Mouse (Mus musculus) olfactory bulb, adult 2 months (tissue): Measurements from ENCODE around the gene Cnfn. TPM values are rescaled to one million over a fixed set of nuclear protein-coding genes. Genes with fewer than 3 reads are reported as not detected.
A peak's percentile ranks its signal among the peaks of the same experiment; 100 is the strongest.

Experiments
- H3K27ac ChIP-seq: fragments of 200-500 bp; 2 replicates; pipeline ENCODE4 v1.5.1; 2012; ENCODE audit warnings: low read depth, low read length; ENCODE audit not compliant: insufficient read depth
- H3K4me1 ChIP-seq: fragments of 200-500 bp; 2 replicates; pipeline ENCODE4 v1.6.1; 2012; ENCODE audit warnings: low read length; ENCODE audit not compliant: control insufficient read depth, insufficient read depth
- H3K4me3 ChIP-seq: fragments of 200-500 bp; 2 replicates; pipeline ENCODE4 v1.5.1; 2012; ENCODE audit warnings: mild to moderate bottlenecking, low read depth, low read length, moderate library complexity; ENCODE audit not compliant: insufficient read depth
- CTCF ChIP-seq: fragments of 200-500 bp; IDR thresholded peaks from 2 replicates; pipeline ENCODE4 v1.5.1; 2012; ENCODE audit warnings: low read depth, mild to moderate bottlenecking, low read length, moderate library complexity; ENCODE audit not compliant: insufficient read depth
- POLR2A ChIP-seq: fragments of 200-500 bp; IDR thresholded peaks from 2 replicates; pipeline ENCODE4 v1.6.1; 2012; ENCODE audit warnings: mild to moderate bottlenecking, low read depth, low read length, moderate library complexity; ENCODE audit not compliant: insufficient read depth
- WGBS: fragments of 180-500 bp; shearing (Covaris S2); methylation state at CpG from one replicate; pipeline ENCODE4 v1.1.7; 2018; 5-methylcytosine and 5-hydroxymethylcytosine counted together
- polyA plus RNA-seq: library from polyadenylated mRNA; stranded (reverse); fragments of >200 nt; gene quantifications from 2 replicates; pipeline ENCODE4 v1.2.4, GENCODE M21; 2012; ENCODE audit warnings: low replicate concordance; ENCODE audit not compliant: missing spikeins, insufficient read depth, insufficient read length

Cnfn gene
- polyA plus RNA-seq, 1 experiment, result not detected

- Histone ChIP-seq H3K4me3 (no peak overlapping the region), H3K27ac (no peak overlapping the region), H3K4me1 (peaks cover 16% of the 10 kb centered on the region)
- TF ChIP-seq POLR2A, result no peak
- TF ChIP-seq CTCF, result no peak
- WGBS, result 89% methylated on average over 13 of the region's 13 CpGs
These were observed 14.8 kb upstream of the Cnfn start for GRCm38 (mm10) chr7:25384318-25384717.

GRCm38 (mm10) chr7:25383891-25384290 is 14.4 kb upstream of the Cnfn start:
- Histone ChIP-seq H3K27ac (no peak overlapping the region), H3K4me1 (peaks cover 17% of the 10 kb centered on the region)
- WGBS, result 83% methylated on average over 4 of the region's 4 CpGs

DNA sequence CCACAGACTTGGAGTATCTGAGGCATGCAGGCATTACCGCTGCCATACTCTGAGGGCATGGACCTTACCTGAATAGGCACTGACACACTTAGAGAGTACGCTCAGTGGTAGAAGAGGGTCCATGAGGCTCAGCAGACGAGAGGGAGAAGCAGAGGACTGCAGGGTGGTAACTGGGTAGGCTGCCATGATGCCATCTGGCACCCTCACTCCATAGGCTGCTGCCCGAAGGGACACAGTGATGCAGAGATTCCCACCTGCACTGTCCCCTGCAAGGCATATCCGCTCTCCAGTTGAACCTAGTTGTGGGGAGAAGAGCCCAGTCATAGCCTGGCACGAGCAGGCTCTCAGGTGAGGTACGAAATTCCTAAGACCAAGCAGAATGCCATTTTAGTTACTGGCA is 13.9 kb upstream of the Cnfn start:
- 91% methylated on average over 7 of the region's 7 CpGs for WGBS
- Histone ChIP-seq H3K27ac (no peak overlapping the region), H3K4me3 (no peak overlapping the region), H3K4me1 (peaks cover 17% of the 10 kb centered on the region)
- no peak for TF ChIP-seq CTCF
- no peak for TF ChIP-seq POLR2A

More at GRCm38 (mm10) chr7:25383891-25384290, 14.4 kb upstream of the Cnfn start:
- TF ChIP-seq POLR2A (no peak), CTCF (no peak)
- no peak overlapping the region for H3K4me3 ChIP-seq

GRCm38 (mm10) chr7:25382541-25382940 is 13.0 kb upstream of the Cnfn start:
- Histone ChIP-seq H3K4me1 (peaks cover 17% of the 10 kb centered on the region), H3K4me3 (no peak overlapping the region), H3K27ac (no peak overlapping the region)
- TF ChIP-seq POLR2A (no peak), CTCF (no peak)

- TF ChIP-seq POLR2A, result no peak
- TF ChIP-seq CTCF, result no peak
- Histone ChIP-seq H3K4me1 (peaks cover 16% of the 10 kb centered on the region), H3K27ac (no peak overlapping the region), H3K4me3 (no peak overlapping the region)
- 53% methylated on average over 3 of the region's 3 CpGs for WGBS
These were observed 11.8 kb upstream of the Cnfn start for GRCm38 (mm10) chr7:25381284-25381680.

DNA sequence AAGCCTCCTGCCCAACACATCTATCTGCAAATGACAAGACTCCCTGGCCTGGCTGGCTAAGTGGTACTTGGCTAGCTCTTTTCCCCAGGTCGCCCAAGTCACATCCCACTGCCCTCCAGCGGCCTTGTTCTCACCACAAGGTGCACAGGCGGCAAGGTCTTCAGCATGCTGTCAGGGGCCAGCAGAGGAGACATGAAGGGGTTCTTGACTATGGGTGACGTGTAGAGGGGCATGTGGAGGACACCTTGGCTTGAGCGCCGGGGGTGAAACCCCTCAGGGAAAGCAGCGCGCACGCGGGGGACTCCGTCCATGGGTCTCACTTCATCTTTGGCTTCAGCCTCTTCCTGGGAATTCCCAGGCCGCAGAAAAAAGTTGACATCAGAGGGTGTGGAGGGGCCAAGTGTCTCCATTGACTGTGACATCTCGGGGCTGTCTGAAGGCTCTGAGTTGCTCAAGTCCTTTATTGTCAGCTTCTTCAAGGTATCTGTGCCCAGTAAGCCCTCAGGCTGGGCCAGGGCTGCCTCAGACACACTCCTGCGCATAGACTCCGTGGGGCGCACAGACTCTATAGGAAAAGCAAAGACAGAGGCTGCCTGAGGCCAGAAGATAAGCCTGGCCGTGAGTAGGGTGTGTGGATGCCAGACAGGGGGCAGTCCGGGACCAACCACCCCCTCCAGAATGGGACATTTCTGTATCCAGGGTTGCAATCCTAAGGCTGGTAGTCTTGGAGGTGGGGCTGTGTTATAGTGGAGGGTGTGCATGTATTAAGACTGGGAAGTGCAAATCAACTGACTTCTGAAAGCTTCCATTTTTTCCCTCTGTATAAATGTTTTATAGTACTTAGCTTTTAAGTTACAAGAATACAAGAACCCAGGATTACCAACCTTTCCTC is 11.1 kb upstream of the Cnfn start:
- no peak overlapping the region for H3K27ac ChIP-seq
- WGBS, result 82% methylated on average over 18 of the region's 18 CpGs
- peaks cover 11% of the 10 kb centered on the region for H3K4me1 ChIP-seq
- TF ChIP-seq CTCF (no peak), POLR2A (no peak)
- no peak overlapping the region for H3K4me3 ChIP-seq

DNA sequence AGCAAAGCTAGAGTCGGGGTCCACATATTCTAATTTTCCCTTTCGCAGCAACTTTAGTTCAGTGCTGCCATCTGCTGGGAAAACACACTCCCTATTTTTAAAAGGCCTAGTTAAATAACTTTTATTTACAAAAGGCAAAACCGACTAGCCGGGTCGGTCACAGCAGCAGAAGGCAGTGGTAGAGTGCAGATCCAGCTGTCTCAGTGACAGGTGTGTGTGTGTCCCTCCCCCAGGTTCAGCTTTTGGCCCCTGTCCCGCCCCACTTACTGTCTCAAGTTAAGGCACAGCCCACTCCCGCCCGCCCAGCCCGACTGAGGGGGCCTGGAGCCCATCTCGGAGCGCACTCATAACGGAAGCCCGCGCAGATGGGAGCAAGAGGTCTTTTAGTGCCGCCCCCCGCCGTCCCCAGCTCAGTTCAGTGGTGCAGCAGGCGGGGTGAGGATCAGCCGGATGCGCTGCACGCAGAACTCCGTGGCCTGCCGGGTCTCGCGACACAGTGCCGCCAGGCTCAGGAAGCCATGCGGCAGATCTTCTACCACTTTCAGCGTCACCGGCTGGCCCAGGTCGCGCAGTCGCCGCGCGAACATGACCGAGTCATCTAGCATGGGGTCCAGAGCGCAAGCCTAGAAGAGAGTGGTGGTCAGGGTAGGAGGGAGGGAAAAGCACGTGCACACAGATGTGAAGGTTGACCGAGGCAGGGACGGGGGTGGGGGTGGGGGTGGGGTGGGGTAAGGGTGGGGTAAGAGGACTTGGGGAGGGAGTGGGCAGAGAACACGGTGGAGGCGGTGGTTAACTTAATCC is 10.2 kb upstream of the Cnfn start:
- Histone ChIP-seq H3K4me1 (peaks cover 10% of the 10 kb centered on the region), H3K27ac (no peak overlapping the region), H3K4me3 (peak overlapping the region; percentile 9)
- 17% methylated on average over 42 of the region's 42 CpGs for WGBS
- 0 out of 2 replicates have a peak, but pooled peaks have one; percentile 7 for TF ChIP-seq CTCF
- no peak for TF ChIP-seq POLR2A

DNA sequence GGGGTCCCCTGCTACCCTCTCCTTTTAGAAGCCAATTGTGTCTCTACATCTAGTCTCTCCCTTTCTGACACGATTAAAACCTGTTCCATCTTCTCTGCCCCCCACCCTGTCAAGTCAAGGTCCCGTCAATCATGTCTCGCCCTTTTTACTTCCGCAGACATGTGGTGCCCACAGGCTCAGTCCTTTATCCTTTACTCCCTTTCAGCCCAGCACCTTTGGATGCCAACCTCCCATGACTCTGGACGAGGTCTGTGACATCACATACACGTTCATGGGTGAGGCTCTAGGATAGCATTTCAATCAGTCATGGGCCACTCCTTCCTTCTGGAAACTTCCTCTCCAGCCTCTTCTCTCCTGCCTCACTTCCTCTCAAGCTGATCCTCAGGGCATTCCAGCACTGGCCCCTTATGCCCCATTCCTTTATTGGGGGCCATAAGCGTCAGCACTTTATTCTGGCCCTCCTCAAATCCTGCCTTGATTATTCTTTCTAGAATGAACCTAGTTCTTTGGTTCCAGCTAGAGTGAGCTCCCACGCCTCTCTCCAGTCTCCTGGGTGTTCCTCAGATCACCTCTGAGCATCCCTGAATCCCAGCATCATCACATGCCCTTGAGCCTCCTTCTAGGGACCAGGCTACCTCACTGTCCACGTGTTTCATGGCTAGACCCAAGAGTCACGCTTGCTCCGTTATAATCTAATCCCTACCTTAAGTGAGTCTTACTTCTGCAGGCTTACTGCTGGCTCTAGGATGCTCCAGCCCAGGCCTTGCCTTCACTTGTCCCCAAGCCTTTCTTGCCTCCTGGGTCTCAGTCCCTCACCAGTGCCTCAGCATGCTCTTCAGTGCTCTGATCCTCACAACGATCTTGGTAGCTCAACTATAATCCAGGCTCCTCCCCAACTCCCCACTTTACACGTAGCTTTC is 8.9 kb upstream of the Cnfn start:
- 82% methylated on average over 13 of the region's 13 CpGs for WGBS
- TF ChIP-seq CTCF (no peak), POLR2A (no peak)
- H3K27ac ChIP-seq, result no peak overlapping the region
- no peak overlapping the region for H3K4me3 ChIP-seq
- peaks cover 10% of the 10 kb centered on the region for H3K4me1 ChIP-seq
